8 mouse cellular contexts compared by ENCODE assay signal in the genomic region with DNA sequence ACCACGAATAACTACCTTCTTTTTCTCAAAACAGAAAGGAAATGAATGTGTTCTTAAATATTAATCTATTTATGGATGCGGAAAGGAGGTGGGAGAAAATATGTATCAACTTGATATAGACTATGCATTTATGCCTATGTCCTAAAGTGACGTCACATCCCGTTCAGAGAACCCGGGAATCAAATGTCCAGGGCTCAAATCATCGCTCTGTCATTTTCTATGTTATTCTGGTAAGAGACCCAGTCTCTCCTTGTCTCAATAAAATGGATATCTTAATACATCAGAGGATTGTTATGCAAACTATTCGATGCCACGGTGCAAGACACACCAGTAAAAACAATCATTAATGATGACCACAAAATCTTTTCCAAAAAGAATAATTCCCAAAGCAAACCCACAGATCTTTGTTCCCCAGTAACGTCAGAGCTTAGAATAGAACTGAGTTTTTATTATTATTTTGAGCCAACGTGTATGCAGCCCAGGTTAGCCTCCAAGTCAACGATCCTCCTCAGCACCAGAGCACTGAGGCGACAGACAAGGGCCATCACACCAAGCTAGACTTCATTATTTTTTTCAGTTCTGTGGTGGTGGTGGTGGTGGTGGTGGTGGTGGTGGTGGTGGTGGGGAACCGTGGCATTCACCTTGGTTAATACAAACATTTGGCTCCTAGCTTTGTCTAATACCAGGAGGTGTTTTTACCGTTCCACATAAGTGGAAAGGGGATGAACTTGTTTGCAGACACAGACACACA. TPM values are rescaled to one million over a fixed set of nuclear protein-coding genes. Genes with fewer than 3 reads are reported as not detected.
DNase-seq lines count a peak whose midpoint lies in the region; ATAC-seq and TF ChIP-seq lines count a peak whose summit lies in the region.

No protein-coding gene starts in this region.

- H3K36me3 ChIP-seq in neural tube, embryonic 11.5 days (ENCODE audit: control insufficient read depth, insufficient read depth, low read length), result no peaks in the 10 kb centered on the region
- no peaks in the 10 kb centered on the region; the same call in 1 of the 2 replicates for H3K36me3 ChIP-seq in forebrain, postnatal 0 days (ENCODE audit: insufficient read depth)
- no peaks in the 10 kb centered on the region for H3K36me3 ChIP-seq in liver, embryonic 16.5 days (ENCODE audit: control insufficient read depth, insufficient read depth)

- peak overlapping the region; percentile 59 for H3K9ac ChIP-seq in neural tube, embryonic 11.5 days (ENCODE audit: low read length)
- H3K9ac ChIP-seq in forebrain, postnatal 0 days, result peak overlapping the region; percentile 98
- peak overlapping the region; percentile 99 for H3K9ac ChIP-seq in liver, embryonic 16.5 days (ENCODE audit: low read depth, low read length)

- peak; percentile 1; the same call in 1 of the 2 replicates for ATAC-seq in neural tube, embryonic 11.5 days (ENCODE audit: insufficient read depth, low FRiP score, low TSS enrichment)
- peak; percentile 17; the same call in 1 of the 2 replicates for ATAC-seq in forebrain, postnatal 0 days
- peak; percentile 4 for ATAC-seq in liver, embryonic 16.5 days (ENCODE audit: low read depth)
- ATAC-seq in inflammation-experienced regulatory T-cells, adult 6 months, result no peak

- peak overlapping the region; percentile 91 for H3K4me3 ChIP-seq in neural tube, embryonic 11.5 days (ENCODE audit: low read depth, low read length)
- peak overlapping the region; percentile 98 for H3K4me3 ChIP-seq in forebrain, postnatal 0 days (ENCODE audit: low read depth, low read length)
- H3K4me3 ChIP-seq in liver, embryonic 16.5 days (ENCODE audit: low read depth, low read length), result peak overlapping the region; percentile 97

- peak overlapping the region; percentile 39 for H3K4me2 ChIP-seq in neural tube, embryonic 11.5 days (ENCODE audit: low read depth)
- peak overlapping the region; percentile 82 for H3K4me2 ChIP-seq in forebrain, postnatal 0 days (ENCODE audit: low read depth)
- H3K4me2 ChIP-seq in liver, embryonic 16.5 days (ENCODE audit: low read depth, low read length), result peak overlapping the region; percentile 68

- peak; percentile 55 for DNase-seq in embryo, embryonic 10.5 days (ENCODE audit: low spot score)
- DNase-seq in embryo, embryonic 10 days (ENCODE audit: low spot score), result no peak
- DNase-seq in neural tube, embryonic 11.5 days (ENCODE audit: low spot score), result peak; percentile 13
- no peak for DNase-seq in neural tube, embryonic 10.5 days (ENCODE audit: extremely low spot score, low spot score)
- peak; percentile 57 for DNase-seq in forebrain, postnatal 0 days
- no peak for DNase-seq in right cerebral cortex, postnatal 14 days

- WGBS in neural tube, embryonic 11.5 days, result 25% methylated on average over 14 of the region's 14 CpGs
- 18% methylated on average over 14 of the region's 14 CpGs for WGBS in forebrain, postnatal 0 days
- 15% methylated on average over 14 of the region's 14 CpGs for WGBS in liver, embryonic 16.5 days (ENCODE audit: insufficient replicate concordance)

- no peaks in the 10 kb centered on the region for H3K9me3 ChIP-seq in neural tube, embryonic 11.5 days (ENCODE audit: control insufficient read depth, low read length)
- H3K9me3 ChIP-seq in forebrain, postnatal 0 days (ENCODE audit: low read length), result no peaks in the 10 kb centered on the region
- H3K9me3 ChIP-seq in liver, embryonic 16.5 days (replicated peaks; ENCODE audit: control insufficient read depth, low read length), result no peaks in the 10 kb centered on the region

- H3K4me1 ChIP-seq in neural tube, embryonic 11.5 days (ENCODE audit: control insufficient read depth, insufficient read depth, low read length), result peaks cover 8% of the 10 kb centered on the region
- peaks cover 17% of the 10 kb centered on the region for H3K4me1 ChIP-seq in forebrain, postnatal 0 days (ENCODE audit: insufficient read depth)
- peaks cover 13% of the 10 kb centered on the region for H3K4me1 ChIP-seq in liver, embryonic 16.5 days (ENCODE audit: control insufficient read depth, low read depth, low read length)

- TF ChIP-seq CTCF in forebrain, postnatal 0 days (IDR thresholded peaks at IDR 0.05; ENCODE audit: low read depth), result no peak

- peak overlapping the region; percentile 35; the same call in 1 of the 2 replicates for H3K27ac ChIP-seq in neural tube, embryonic 11.5 days (ENCODE audit: low read depth, low read length)
- peak overlapping the region; percentile 93 for H3K27ac ChIP-seq in forebrain, postnatal 0 days (ENCODE audit: low read depth, low read length)
- peak overlapping the region; percentile 81 for H3K27ac ChIP-seq in liver, embryonic 16.5 days (ENCODE audit: low read length)

- no peaks in the 10 kb centered on the region for H3K27me3 ChIP-seq in neural tube, embryonic 11.5 days (ENCODE audit: control insufficient read depth, insufficient read depth, low read length)
- H3K27me3 ChIP-seq in forebrain, postnatal 0 days (ENCODE audit: insufficient read depth, low read length), result no peaks in the 10 kb centered on the region
- H3K27me3 ChIP-seq in liver, embryonic 16.5 days (ENCODE audit: control insufficient read depth, insufficient read depth, low read depth, low read length), result no peaks in the 10 kb centered on the region

RNA-seq across cellular contexts. Expression of a gene that starts 0.6 kb away (rescaled TPM):
- 72.9 and 74.7 TPM in 2 replicates for polyA plus RNA-seq in neural tube, embryonic 11.5 days (2014; fragmentation: Nextera tagmentation; extraction: Ambion mirVana)
- 107 and 108 TPM in 2 replicates for total RNA-seq in forebrain, postnatal 0 days (2014; rRNA removed)
- polyA plus RNA-seq in forebrain, postnatal 0 days (2015; fragmentation: Nextera tagmentation; extraction: Ambion mirVana), result 128 and 138 TPM in 2 replicates
- 22.5 and 24.5 TPM in 2 replicates for polyA plus RNA-seq in liver, embryonic 16.5 days (2015; fragmentation: Nextera tagmentation; extraction: Ambion mirVana)
- 10 to 100 TPM; 36.1 to 49.1 (median 40.1) TPM for polyA plus RNA-seq in inflammation-experienced regulatory T-cells, adult 6 months (2017; shearing (Covaris generic))

RNA-seq across cellular contexts. Expression of a gene that starts 15.9 kb away (rescaled TPM):
- 38.6 and 40.4 TPM in 2 replicates for polyA plus RNA-seq in neural tube, embryonic 11.5 days (2014; fragmentation: Nextera tagmentation; extraction: Ambion mirVana)
- total RNA-seq in forebrain, postnatal 0 days (2014; rRNA removed), result 400 and 473 TPM in 2 replicates
- polyA plus RNA-seq in forebrain, postnatal 0 days (2015; fragmentation: Nextera tagmentation; extraction: Ambion mirVana), result 287 and 333 TPM in 2 replicates
- polyA plus RNA-seq in liver, embryonic 16.5 days (2015; fragmentation: Nextera tagmentation; extraction: Ambion mirVana), result 0.39 and 0.71 TPM in 2 replicates
- polyA plus RNA-seq in inflammation-experienced regulatory T-cells, adult 6 months (2017; shearing (Covaris generic)), result 10 to 100 TPM; 11.8 to 18.2 (median 16.2) TPM

Comparison
In these comparisons a context has a peak if more than half of its experiments do, and no peak if none do; other contexts are left out.
1. DNase-seq: peak in embryo, embryonic 10.5 days (single experiment), neural tube, embryonic 11.5 days (single experiment) and forebrain, postnatal 0 days (single experiment); none in embryo, embryonic 10 days (single experiment), neural tube, embryonic 10.5 days (single experiment) and right cerebral cortex, postnatal 14 days (single experiment).
2. H3K27ac ChIP-seq: peak in every context shown above with its lines; median percentile 93 in forebrain, postnatal 0 days; 81 in liver, embryonic 16.5 days; 35 in neural tube, embryonic 11.5 days.
3. Peak in every context shown above with its lines, with median percentiles within 50 percentile points of each other: H3K4me2 ChIP-seq, H3K4me3 ChIP-seq and H3K9ac ChIP-seq.